Mouse (Mus musculus) lung, embryonic 14.5 days (tissue): ENCODE data around the gene 1700018B08Rik. TPM values are rescaled to one million over a fixed set of nuclear protein-coding genes. Genes with fewer than 3 reads are reported as not detected.

Source experiments
- ATAC-seq: fragments of 200-750 bp; cut with Nextera tagmentation; 2 replicates; pipeline ENCODE4 v1.8.0; 2017; ENCODE audit warnings: mild to moderate bottlenecking, moderate TSS enrichment, moderate library complexity; ENCODE audit not compliant: insufficient read depth
- DNase-seq: peaks from one replicate; pipeline ENCODE4 v3.0.0-alpha.2; 2015
- H3K27ac ChIP-seq: fragments of 300-500 bp; sonication (generic); 2 replicates; pipeline ENCODE4 v1.5.1; 2014; ENCODE audit warnings: low read depth, mild to moderate bottlenecking, moderate library complexity
- H3K27me3 ChIP-seq: fragments of 300-500 bp; sonication (generic); 2 replicates; pipeline ENCODE4 v1.6.1; 2014; ENCODE audit warnings: low read length, control low read depth; ENCODE audit not compliant: insufficient read depth
- H3K36me3 ChIP-seq: fragments of 300-500 bp; sonication (generic); 2 replicates; pipeline ENCODE4 v1.6.1; 2014; ENCODE audit warnings: control low read depth; ENCODE audit not compliant: insufficient read depth
- H3K4me1 ChIP-seq: fragments of 300-500 bp; sonication (generic); 2 replicates; pipeline ENCODE4 v1.6.1; 2014; ENCODE audit warnings: antibody characterized with exemption, control low read depth; ENCODE audit not compliant: insufficient read depth
- H3K4me2 ChIP-seq: fragments of 300-500 bp; sonication (generic); 2 replicates; pipeline ENCODE4 v1.6.1; 2014; ENCODE audit warnings: mild to moderate bottlenecking
- H3K4me3 ChIP-seq: fragments of 300-500 bp; sonication (generic); 2 replicates; pipeline ENCODE4 v1.5.1; 2014; ENCODE audit warnings: low read depth, low read length
- H3K9ac ChIP-seq: fragments of 300-500 bp; sonication (generic); 2 replicates; pipeline ENCODE4 v1.6.1; 2014
- H3K9me3 ChIP-seq: fragments of 300-500 bp; sonication (generic); 2 replicates; pipeline ENCODE4 v1.6.1; 2016; ENCODE audit warnings: low read depth, low read length, control low read depth
- CTCF ChIP-seq: IDR thresholded peaks from 2 replicates; pipeline ENCODE4 v1.5.1; 2016; ENCODE audit warnings: antibody characterized with exemption, low read depth
- WGBS: fragments of 180-500 bp; shearing (Covaris S2); extraction: QIAGEN DNeasy Blood & Tissue Kit; methylation state at CpG from one replicate; pipeline ENCODE4 v1.1.7; 2014; 5-methylcytosine and 5-hydroxymethylcytosine counted together
- polyA plus RNA-seq: library from polyadenylated mRNA; unstranded; fragments of >200 nt; fragmentation: Nextera tagmentation; extraction: Ambion mirVana; gene quantifications from 2 replicates; pipeline ENCODE4 v1.2.1, GENCODE M21; 2014

The 1700018B08Rik gene
- polyA plus RNA-seq, 1 experiment from 2014 or later: not detected

DNA sequence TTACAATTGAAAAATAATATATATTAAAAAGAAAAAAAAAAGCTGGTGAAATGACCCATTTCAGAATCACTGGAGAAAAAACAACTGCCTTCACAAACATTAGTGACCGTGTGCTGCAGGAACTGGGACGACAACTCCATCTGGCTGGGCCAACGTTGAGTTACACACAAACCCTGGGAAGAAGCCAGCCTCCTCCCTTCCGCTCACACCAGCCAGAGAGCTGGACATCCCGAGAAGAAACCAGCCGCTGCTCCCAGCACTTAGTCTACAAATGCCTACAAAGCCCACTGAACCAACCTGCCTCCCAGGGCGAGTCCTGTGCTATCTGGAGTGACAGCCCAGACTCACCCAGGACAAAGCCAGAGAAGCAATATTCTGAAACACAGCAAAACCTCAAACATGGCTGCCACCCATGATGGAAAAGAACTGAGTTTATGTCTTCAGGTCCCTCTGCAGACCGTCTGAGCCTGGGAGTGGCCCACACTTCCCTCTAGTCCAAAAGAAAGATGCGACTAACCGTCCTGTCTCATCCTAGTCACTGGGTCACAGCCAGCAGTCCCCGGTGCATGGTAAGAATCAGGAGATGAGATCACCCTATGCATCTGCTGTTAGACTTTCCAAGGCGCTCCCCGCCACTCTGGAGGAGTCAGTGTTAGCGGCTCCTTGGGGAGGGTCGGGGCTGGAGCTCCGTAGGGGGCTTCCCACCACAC is 17.7 kb upstream of the 1700018B08Rik start:
- ATAC-seq (no peak), DNase-seq (peak; percentile 35)
- no peaks in the 10 kb centered on the region for H3K27me3 ChIP-seq
- no peak overlapping the region for H3K9ac ChIP-seq
- no peak overlapping the region for H3K4me2 ChIP-seq
- H3K9me3 ChIP-seq: no peaks in the 10 kb centered on the region
- H3K27ac ChIP-seq: no peak overlapping the region
- no peak overlapping the region for H3K4me3 ChIP-seq
- TF ChIP-seq CTCF: no peak
- 70% methylated on average over 16 of the region's 16 CpGs for WGBS
- peaks cover 25% of the 10 kb centered on the region; the same call in 1 of the 2 replicates for H3K36me3 ChIP-seq
- no peaks in the 10 kb centered on the region for H3K4me1 ChIP-seq

DNA sequence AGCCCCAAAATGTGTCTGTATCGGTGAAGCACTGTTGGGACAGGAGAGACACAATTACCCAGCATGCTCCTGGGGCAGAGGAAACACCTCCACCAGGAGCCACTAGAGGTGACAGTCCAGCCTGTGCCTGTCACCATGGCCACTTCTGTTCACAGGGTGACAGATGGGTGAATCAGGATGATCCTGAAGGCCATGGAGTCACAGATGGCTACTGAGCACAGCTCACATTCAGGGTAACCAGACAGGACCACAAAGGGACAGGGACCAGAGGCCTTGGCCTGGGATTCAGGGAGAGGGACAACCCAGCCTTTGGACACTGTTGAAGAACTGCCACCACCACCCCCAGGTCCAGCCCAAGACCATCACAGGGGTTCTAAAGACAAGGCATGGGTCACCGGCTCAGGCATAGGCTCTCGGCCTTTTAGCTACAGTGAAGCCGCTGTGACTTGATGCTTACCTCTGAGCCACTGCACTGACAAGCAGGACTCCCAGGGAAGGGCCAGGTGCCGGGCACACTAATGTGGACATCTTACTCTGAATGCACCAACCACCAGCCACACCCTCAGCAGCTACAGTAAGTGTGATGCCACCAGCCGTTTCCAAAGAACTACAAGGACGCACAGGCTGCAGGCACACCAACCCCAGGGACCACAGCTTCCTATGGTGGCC is 16.4 kb upstream of the 1700018B08Rik start:
- no peak overlapping the region for H3K9ac ChIP-seq
- no peak overlapping the region for H3K4me2 ChIP-seq
- no peak for TF ChIP-seq CTCF
- H3K4me3 ChIP-seq: no peak overlapping the region
- DNase-seq: no peak
- no peaks in the 10 kb centered on the region for H3K27me3 ChIP-seq
- H3K27ac ChIP-seq: no peak overlapping the region
- ATAC-seq: no peak
- no peaks in the 10 kb centered on the region for H3K4me1 ChIP-seq
- H3K36me3 ChIP-seq: peaks cover 24% of the 10 kb centered on the region; the same call in 1 of the 2 replicates
- whole genome bisulfite sequencing: 90% methylated on average over 7 of the region's 7 CpGs
- H3K9me3 ChIP-seq: no peaks in the 10 kb centered on the region

DNA sequence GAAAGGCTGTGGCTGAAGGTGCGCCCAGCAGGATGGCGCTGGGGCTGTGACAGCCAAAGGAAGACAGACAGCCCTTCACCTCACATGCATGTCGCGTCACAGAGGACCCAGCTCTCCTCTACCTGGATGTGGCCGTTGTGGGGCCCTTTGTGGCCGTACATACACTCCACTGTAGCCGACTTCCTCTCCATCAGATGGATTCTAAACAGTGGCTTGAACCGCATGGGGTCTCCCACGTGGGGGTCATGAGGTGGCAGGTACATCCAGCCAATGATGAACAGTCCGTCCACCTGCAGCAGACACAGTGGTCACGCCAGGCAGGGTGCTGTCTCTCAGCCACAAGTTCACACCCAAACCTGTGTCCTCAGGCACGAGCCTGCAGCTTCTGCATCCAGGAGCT is 15.7 kb upstream of the 1700018B08Rik start:
- no peak overlapping the region for H3K4me2 ChIP-seq
- H3K36me3 ChIP-seq: peaks cover 31% of the 10 kb centered on the region; the same call in 1 of the 2 replicates
- TF ChIP-seq CTCF: no peak
- no peak overlapping the region for H3K27ac ChIP-seq
- no peaks in the 10 kb centered on the region for H3K4me1 ChIP-seq
- H3K27me3 ChIP-seq: no peaks in the 10 kb centered on the region
- WGBS: 87% methylated on average over 12 of the region's 12 CpGs
- ATAC-seq: no peak
- H3K9ac ChIP-seq: no peak overlapping the region
- no peaks in the 10 kb centered on the region for H3K9me3 ChIP-seq
- no peak overlapping the region for H3K4me3 ChIP-seq
- no peak for DNase-seq

DNA sequence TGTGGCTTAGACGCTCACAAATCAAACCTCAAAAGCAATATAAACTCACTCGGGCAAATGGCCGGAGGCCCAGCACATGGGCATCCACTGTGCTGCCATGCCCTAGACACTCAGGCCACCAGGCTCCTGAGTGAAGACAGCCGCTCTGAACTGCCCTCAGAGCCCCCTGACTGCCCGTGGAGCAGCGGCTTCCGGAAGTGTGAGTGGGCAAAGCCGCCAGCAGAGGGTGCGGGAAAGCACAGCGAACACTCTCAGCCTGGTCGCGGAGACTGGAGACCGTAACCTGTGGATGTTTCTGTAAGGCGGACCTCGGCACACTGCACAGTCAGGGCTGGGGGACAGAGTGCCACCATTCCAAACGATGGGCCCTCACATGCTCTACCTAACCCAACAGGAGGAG is 14.4 kb upstream of the 1700018B08Rik start:
- no peak for TF ChIP-seq CTCF
- H3K4me2 ChIP-seq: no peak overlapping the region
- no peaks in the 10 kb centered on the region for H3K4me1 ChIP-seq
- no peak overlapping the region for H3K27ac ChIP-seq
- H3K9ac ChIP-seq: no peak overlapping the region
- no peaks in the 10 kb centered on the region for H3K27me3 ChIP-seq
- WGBS: 84% methylated on average over 16 of the region's 16 CpGs
- H3K9me3 ChIP-seq: no peaks in the 10 kb centered on the region
- no peak for ATAC-seq
- no peak for DNase-seq
- no peak overlapping the region for H3K4me3 ChIP-seq
- H3K36me3 ChIP-seq: peaks cover 44% of the 10 kb centered on the region

DNA sequence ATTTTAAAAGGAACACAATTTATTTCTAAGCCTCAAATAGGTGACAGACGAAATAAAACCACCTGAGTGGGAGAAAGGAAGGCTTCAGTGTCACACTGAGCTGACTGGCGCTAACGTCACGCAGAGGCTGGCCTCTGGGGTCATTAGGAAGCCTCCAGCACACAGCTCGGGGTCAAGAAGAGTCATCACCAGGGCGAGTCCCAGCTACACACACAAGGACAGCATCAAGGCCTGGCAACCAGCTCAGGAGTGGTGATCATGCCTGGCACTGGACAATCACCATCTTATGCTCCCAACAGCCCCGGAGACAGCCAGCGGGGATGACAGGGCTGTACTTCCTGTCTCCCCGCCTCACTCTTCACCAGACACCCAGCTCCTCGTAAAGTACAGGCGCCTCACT is 13.6 kb upstream of the 1700018B08Rik start:
- no peak overlapping the region for H3K27ac ChIP-seq
- ATAC-seq: no peak
- no peak overlapping the region for H3K4me3 ChIP-seq
- WGBS: 78% methylated on average over 11 of the region's 11 CpGs
- H3K4me1 ChIP-seq: no peaks in the 10 kb centered on the region
- H3K9me3 ChIP-seq: no peaks in the 10 kb centered on the region
- DNase-seq: no peak
- peaks cover 52% of the 10 kb centered on the region for H3K36me3 ChIP-seq
- no peak for TF ChIP-seq CTCF
- H3K9ac ChIP-seq: no peak overlapping the region
- H3K4me2 ChIP-seq: no peak overlapping the region
- no peaks in the 10 kb centered on the region for H3K27me3 ChIP-seq

DNA sequence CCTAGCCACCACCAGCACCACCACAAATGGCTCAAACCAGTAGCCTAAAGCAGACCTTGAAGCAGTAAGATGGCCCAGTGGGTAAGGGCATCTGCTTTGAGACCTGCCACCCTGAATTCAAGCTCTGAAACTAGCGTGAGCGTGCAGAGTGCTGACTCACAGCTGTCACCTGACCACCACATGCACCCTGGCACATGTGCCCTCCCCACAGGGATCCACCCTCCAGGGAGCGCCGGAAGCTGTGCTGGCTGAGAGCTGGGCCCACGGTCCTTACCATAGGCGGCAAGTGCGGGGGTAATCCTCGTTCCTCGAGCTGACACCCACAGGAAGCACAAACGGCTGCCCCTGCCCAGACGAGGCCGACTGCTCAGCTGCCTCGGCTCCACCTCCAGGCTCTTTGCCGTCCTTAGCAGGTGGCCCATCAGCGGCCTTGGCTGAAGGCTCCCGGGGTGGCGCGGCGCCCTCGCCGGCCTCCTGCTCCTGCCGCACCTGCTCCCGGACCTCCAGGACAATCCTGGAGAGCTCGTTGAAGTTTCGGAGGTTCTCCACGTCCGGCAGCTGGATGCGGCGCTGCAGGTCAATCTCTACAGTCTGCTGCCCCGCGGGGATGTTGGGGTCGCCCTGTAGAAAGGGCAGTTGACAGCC is 9.8 kb upstream of the 1700018B08Rik start:
- Histone ChIP-seq H3K36me3 (peaks cover 72% of the 10 kb centered on the region), H3K4me3 (no peak overlapping the region), H3K27ac (no peak overlapping the region), H3K4me1 (no peaks in the 10 kb centered on the region), H3K4me2 (no peak overlapping the region), H3K9me3 (no peaks in the 10 kb centered on the region), H3K9ac (no peak overlapping the region), H3K27me3 (no peaks in the 10 kb centered on the region)
- DNase-seq (no peak), ATAC-seq (no peak)
- 92% methylated on average over 32 of the region's 32 CpGs for WGBS
- TF ChIP-seq CTCF: no peak

DNA sequence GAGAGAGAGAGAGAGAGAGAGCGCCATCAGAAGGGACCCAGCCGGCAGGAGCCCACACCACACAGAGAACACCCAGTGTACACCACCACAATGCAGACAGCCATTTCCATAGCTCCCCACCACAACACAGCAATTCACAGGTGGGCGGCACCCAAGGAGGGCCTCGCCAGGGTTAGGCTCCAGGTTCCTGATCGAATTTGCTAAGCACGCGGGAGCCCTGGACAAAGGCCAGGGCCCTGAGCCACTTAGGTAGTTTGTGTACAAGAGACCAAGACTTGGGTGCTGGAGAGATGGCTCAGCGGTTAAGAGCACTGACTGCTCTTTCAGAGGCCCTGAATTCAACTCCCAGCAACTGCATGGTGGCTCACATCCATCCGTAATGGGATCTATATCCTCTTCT is 8.4 kb upstream of the 1700018B08Rik start:
- Histone ChIP-seq H3K36me3 (peaks cover 67% of the 10 kb centered on the region), H3K4me3 (no peak overlapping the region)
- WGBS: 82% methylated on average over 9 of the region's 9 CpGs

More for the DNA sequence above, 8.4 kb upstream of the 1700018B08Rik start:
- Histone ChIP-seq H3K9ac (no peak overlapping the region), H3K9me3 (no peaks in the 10 kb centered on the region), H3K4me2 (no peak overlapping the region), H3K4me1 (no peaks in the 10 kb centered on the region), H3K27ac (no peak overlapping the region), H3K27me3 (no peaks in the 10 kb centered on the region)
- DNase-seq (no peak), ATAC-seq (no peak)
- TF ChIP-seq CTCF: no peak
